Mouse (Mus musculus): ENCODE measurements around the gene Gm20388. TPM values are rescaled to one million over a fixed set of nuclear protein-coding genes. Genes with fewer than 3 reads are reported as not detected.
"Not testable (repeated sequence)": the region's sequence is repeated elsewhere in the genome, so short reads cannot be mapped to it uniquely, and the experiment has no call there.

Gm20388 gene
- polyA plus RNA-seq, 1 experiment from 2014 or later, result not detected

DNA sequence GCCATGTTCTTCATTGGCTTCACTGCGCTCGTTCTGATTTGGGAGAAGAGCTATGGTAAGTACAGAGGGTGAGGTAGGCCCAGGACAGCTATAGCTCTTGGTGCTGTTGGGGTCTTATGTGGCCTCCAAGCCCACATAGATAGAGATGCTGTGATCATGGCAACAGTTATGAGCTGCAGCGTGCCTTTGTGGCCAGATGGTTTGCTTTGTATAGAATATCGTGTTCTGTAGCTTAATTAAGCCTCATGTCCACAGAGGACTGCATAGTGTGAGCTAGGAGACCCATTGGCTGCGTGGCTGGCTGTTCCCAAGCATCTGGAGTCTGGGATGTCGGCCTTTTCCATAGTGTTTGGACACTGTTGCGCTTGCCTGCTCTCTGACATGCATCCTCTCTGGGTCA is 762.7 kb downstream of the Gm20388 start:
- H3K36me3 ChIP-seq, result peaks cover 53% of the 10 kb centered on the region
- ATAC-seq (ENCODE audit: insufficient number of reproducible peaks, insufficient read depth, low FRiP score, low TSS enrichment, low read depth), result no peak

DNA sequence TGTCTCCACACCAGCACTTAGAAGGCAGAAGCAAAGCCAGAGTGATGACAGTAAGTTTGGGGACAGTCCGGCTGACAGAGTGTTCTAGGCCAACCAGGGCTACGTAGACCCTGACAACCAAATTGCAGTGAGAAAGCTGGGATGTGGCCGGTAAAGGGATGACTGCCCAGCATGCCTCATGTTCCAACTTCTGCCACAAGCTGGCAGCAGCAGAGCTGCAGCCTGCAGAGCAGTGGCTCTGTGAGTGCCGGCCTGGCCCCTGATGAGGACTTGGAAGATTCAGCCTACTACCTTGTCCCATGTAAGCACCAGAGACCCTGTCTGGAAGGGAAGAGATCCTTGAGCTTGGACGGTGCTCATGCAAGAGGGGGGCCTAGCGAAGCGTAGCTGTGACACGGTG is 765.1 kb downstream of the Gm20388 start:
- no peak for ATAC-seq (ENCODE audit: insufficient number of reproducible peaks, insufficient read depth, low FRiP score, low TSS enrichment, low read depth)
- no peak overlapping the region for H3K4me2 ChIP-seq
- no peaks in the 10 kb centered on the region for H3K9me3 ChIP-seq
- peaks cover 4% of the 10 kb centered on the region; the same call in 1 of the 2 replicates for H3K4me1 ChIP-seq
- H3K4me3 ChIP-seq, result no peak overlapping the region
- no peak overlapping the region for H3K27ac ChIP-seq
- H3K27me3 ChIP-seq, result no peaks in the 10 kb centered on the region
- H3K9ac ChIP-seq, result no peak overlapping the region
- 75% methylated on average over 8 of the region's 8 CpGs for WGBS
- H3K36me3 ChIP-seq, result peaks cover 43% of the 10 kb centered on the region

More for the DNA sequence above, 762.7 kb downstream of the Gm20388 start:
- H3K4me3 ChIP-seq, result no peak overlapping the region
- no peak overlapping the region for H3K9ac ChIP-seq
- H3K9me3 ChIP-seq, result no peaks in the 10 kb centered on the region
- WGBS, result 93% methylated on average over 7 of the region's 7 CpGs
- no peak overlapping the region for H3K4me2 ChIP-seq
- H3K27ac ChIP-seq, result no peak overlapping the region
- H3K27me3 ChIP-seq, result no peaks in the 10 kb centered on the region
- peaks cover 17% of the 10 kb centered on the region for H3K4me1 ChIP-seq

DNA sequence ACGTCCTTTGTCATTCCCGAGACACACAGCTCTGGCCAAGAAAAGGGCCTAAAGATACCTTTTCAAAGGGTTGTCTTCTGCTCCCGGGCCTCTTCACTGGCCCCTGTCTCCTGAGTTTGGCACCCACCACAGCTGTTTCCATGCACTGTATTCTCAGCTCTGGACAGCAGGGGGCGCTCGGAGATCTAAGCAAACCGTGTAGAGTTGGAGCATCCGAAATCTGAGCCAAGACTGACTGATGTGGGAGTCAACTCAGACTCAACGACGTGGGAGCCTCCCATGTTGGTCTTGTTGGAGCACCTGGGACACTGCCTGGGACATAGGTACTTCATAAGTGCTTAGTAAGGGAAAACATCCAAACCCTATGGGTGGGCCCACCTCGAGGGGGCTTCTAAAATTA is 767.8 kb downstream of the Gm20388 start:
- H3K9me3 ChIP-seq, result no peaks in the 10 kb centered on the region
- H3K4me2 ChIP-seq, result no peak overlapping the region
- H3K36me3 ChIP-seq, result peaks cover 16% of the 10 kb centered on the region
- no peak overlapping the region for H3K27ac ChIP-seq
- H3K27me3 ChIP-seq, result peaks cover 7% of the 10 kb centered on the region; the same call in 1 of the 2 replicates
- H3K9ac ChIP-seq, result no peak overlapping the region
- WGBS, result 14% methylated on average over 10 of the region's 10 CpGs
- H3K4me1 ChIP-seq, result no peaks in the 10 kb centered on the region
- H3K4me3 ChIP-seq, result no peak overlapping the region
- ATAC-seq (ENCODE audit: insufficient number of reproducible peaks, insufficient read depth, low FRiP score, low TSS enrichment, low read depth), result peak; percentile 60; the same call in 1 of the 2 replicates

DNA sequence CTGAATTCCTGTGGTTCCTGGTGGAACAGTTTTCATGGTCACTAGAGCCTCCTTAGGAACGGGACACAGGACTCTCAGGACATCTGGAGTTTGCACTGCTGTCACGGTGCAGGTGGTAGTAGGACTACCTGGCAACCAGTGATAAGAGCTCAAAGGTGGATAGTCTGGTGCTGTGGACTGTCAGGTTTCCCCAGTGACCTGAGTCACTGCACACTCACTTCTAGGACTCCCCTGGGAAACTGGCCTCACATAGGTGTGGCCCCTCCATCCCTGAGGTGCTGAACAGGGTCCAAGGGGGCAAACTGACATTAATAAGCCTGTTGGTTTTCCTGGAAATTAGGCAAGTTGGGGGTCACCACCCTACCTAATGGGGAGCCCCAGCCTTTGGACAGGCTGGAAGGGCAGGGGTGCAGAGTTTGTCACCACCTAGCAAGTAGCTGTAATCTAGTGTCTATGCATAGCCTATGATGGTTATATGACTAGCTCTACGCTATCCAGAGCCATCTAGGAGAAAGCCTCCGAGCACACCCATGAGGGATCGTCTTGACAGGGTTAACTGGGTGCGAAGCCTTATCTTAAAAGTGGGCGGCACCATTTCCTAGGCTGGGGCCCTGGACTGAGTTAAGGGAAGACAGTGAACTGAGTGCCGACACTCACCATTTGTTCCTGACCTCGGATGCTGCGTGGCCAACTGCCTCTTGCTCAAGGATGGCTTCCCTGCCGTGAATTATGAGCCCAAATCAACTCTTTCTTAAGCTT is 769.2 kb downstream of the Gm20388 start:
- Histone ChIP-seq H3K4me2 (no peak overlapping the region), H3K27me3 (peaks cover 7% of the 10 kb centered on the region; the same call in 1 of the 2 replicates), H3K36me3 (0 out of 2 replicates have a peak, but pooled peaks cover 7% of the 10 kb centered on the region), H3K4me1 (peaks cover 7% of the 10 kb centered on the region), H3K9ac (no peak overlapping the region), H3K9me3 (no peaks in the 10 kb centered on the region), H3K27ac (no peak overlapping the region), H3K4me3 (no peak overlapping the region)
- WGBS, result 79% methylated on average over 11 of the region's 11 CpGs
- ATAC-seq (ENCODE audit: insufficient number of reproducible peaks, insufficient read depth, low FRiP score, low TSS enrichment, low read depth), result no peak

DNA sequence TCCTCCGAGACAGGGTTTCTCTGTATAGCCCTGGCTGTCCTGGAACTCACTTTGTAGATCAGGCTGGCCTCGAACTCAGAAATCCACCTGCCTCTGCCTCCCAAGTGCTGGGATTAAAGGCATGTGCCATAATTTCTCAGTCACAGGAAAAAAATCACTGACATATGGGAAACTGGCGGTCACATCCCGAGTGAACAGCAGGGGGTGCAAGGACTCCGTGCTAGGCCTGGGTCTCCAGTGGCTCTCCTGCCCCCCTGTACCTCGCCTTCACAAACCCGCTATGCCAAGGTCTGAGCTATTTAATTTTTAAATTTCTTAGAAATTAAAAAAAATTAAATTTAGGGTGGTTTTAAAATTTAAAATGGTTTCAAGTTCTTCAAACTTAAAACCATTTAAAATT is 769.8 kb downstream of the Gm20388 start:
- H3K27ac ChIP-seq; H3K27me3 ChIP-seq; H3K9me3 ChIP-seq; H3K36me3 ChIP-seq; H3K9ac ChIP-seq; H3K4me3 ChIP-seq; ATAC-seq (ENCODE audit: insufficient number of reproducible peaks, insufficient read depth, low FRiP score, low TSS enrichment, low read depth); H3K4me2 ChIP-seq: not testable (repeated sequence)
- 60% methylated on average over 7 of the region's 7 CpGs for WGBS
- peaks cover 13% of the 10 kb centered on the region for H3K4me1 ChIP-seq

DNA sequence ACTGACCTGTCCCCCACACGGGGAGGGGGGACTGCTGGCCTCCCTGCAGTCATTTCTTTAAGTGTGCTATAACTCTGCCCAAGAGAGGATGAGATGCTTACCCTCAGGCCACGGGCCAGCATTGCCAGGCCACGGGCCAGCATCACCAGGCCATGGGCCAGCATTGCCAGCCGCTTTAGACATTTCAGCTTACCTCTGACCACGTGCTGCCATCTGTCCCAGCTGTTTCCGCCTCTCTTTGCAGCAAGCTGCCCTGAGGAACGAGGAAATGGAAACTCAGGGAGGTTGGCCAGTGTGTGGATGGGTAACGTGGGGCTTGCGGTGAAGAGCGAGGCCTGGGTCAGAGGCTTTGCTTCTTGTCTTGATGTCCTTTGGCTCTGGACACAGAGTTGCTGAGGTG is 770.5 kb downstream of the Gm20388 start:
- Histone ChIP-seq H3K4me3 (no peak overlapping the region), H3K9me3 (no peaks in the 10 kb centered on the region), H3K27me3 (peaks cover 7% of the 10 kb centered on the region; the same call in 1 of the 2 replicates), H3K36me3 (no peaks in the 10 kb centered on the region), H3K9ac (no peak overlapping the region), H3K27ac (no peak overlapping the region), H3K4me2 (no peak overlapping the region), H3K4me1 (peaks cover 18% of the 10 kb centered on the region)
- no peak for ATAC-seq (ENCODE audit: insufficient number of reproducible peaks, insufficient read depth, low FRiP score, low TSS enrichment, low read depth)
- WGBS, result 73% methylated on average over 10 of the region's 10 CpGs

DNA sequence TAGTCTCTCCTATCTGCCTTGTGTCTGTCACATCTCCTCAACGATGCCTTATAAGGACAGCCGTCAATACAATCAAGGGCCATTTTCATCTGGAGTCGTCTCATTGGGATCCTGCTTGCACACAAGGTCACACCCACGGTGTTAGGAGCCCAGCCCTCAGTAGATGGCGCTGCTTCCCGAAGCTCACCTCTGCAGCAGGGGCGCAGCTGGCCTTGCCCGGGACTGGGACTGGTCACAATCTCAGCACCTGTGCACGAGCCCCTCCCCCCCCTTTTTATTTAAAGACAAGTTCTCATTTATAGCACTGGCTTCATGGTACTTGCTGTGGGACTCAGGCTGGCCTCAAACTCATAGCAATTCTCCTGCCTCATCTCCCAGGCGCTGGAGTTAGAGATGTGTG is 773.0 kb downstream of the Gm20388 start:
- Histone ChIP-seq H3K4me3 (no peak overlapping the region), H3K36me3 (no peaks in the 10 kb centered on the region), H3K27ac (no peak overlapping the region), H3K4me1 (peaks cover 30% of the 10 kb centered on the region), H3K4me2 (no peak overlapping the region), H3K27me3 (peaks cover 7% of the 10 kb centered on the region; the same call in 1 of the 2 replicates), H3K9ac (no peak overlapping the region), H3K9me3 (no peaks in the 10 kb centered on the region)
- ATAC-seq (ENCODE audit: insufficient number of reproducible peaks, insufficient read depth, low FRiP score, low TSS enrichment, low read depth), result no peak
- 15% methylated on average over 10 of the region's 10 CpGs for WGBS

DNA sequence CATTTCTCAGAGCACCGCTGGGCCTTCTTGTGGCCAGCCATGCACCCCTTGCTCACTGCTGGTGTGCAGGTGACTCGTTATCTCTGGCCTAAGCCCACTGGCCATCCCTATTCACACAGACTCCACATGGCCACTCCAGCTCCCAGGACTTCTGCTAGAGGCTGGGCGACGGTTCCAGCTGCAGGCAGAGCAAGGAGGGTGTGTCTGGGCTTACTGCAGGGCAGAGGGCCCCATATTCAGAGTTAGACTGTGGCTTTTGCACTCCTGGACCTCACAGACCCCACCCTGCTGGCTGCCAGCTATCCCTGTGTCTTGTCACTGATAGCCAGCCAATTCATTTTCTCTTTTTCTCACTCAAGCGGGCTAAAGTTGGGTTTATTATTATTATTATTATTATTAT is 773.4 kb downstream of the Gm20388 start:
- H3K27me3 ChIP-seq, result peaks cover 7% of the 10 kb centered on the region; the same call in 1 of the 2 replicates
- no peaks in the 10 kb centered on the region for H3K9me3 ChIP-seq
- ATAC-seq (ENCODE audit: insufficient number of reproducible peaks, insufficient read depth, low FRiP score, low TSS enrichment, low read depth), result no peak
- WGBS, result 71% methylated on average over 5 of the region's 5 CpGs
- peaks cover 30% of the 10 kb centered on the region for H3K4me1 ChIP-seq
- H3K36me3 ChIP-seq, result no peaks in the 10 kb centered on the region
- H3K27ac ChIP-seq, result no peak overlapping the region
- no peak overlapping the region for H3K4me3 ChIP-seq
- H3K9ac ChIP-seq, result no peak overlapping the region
- H3K4me2 ChIP-seq, result no peak overlapping the region

DNA sequence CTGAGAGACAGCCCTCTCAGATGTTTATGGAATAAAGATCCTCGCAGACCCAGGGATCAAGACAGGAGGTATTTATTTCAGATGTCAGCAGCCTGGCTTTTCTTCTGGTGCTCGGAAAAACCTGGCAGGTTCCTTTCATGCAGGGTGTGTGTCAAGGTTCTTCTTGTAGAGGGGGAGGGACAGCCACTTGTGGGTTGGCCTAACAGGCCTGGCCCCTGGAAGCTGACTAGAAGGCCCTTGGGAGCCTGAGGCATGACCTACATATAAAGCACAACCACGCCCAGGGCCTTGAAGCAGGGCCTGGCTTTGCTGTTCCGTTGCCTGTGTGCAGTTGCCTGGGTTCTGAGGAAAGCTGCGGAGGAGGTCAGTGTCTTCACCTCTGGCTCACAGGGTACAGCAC is 774.5 kb downstream of the Gm20388 start:
- ATAC-seq (ENCODE audit: insufficient number of reproducible peaks, insufficient read depth, low FRiP score, low TSS enrichment, low read depth), result no peak
- Histone ChIP-seq H3K27me3 (peaks cover 7% of the 10 kb centered on the region; the same call in 1 of the 2 replicates), H3K27ac (peak overlapping the region; percentile 81), H3K4me2 (no peak overlapping the region), H3K4me3 (no peak overlapping the region), H3K9me3 (no peaks in the 10 kb centered on the region), H3K4me1 (peaks cover 30% of the 10 kb centered on the region), H3K36me3 (no peaks in the 10 kb centered on the region), H3K9ac (0 out of 2 replicates have a peak overlapping the region, but pooled peaks have one; percentile 3)
- WGBS, result 39% methylated on average over 5 of the region's 5 CpGs

DNA sequence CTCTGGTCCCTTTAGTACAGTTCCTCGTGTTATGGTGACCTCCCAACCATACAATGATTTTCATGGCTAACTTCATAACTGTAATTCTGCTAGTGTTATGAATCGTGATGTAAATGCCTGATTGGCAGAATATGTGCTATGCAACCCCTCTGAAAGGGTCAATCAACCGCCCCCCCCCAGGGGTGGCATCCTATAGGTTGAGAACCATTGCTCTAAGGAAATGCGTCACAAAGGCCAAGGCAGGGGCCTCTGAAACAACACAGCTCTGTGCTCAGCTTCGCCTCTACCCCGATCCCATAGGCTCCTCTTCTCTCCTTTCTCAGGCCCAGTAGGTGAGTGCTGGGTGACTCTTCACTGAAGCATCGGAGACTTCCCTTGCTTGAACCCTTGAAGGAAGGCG is 775.0 kb downstream of the Gm20388 start:
- H3K27ac ChIP-seq, result peak overlapping the region; percentile 81
- no peaks in the 10 kb centered on the region for H3K9me3 ChIP-seq
- H3K4me3 ChIP-seq, result no peak overlapping the region
- 78% methylated on average over 8 of the region's 8 CpGs for WGBS
- H3K4me1 ChIP-seq, result peaks cover 30% of the 10 kb centered on the region
- peak overlapping the region; percentile 6; the same call in 1 of the 2 replicates for H3K9ac ChIP-seq
- H3K27me3 ChIP-seq, result peaks cover 7% of the 10 kb centered on the region; the same call in 1 of the 2 replicates
- no peaks in the 10 kb centered on the region for H3K36me3 ChIP-seq
- H3K4me2 ChIP-seq, result no peak overlapping the region
- ATAC-seq (ENCODE audit: insufficient number of reproducible peaks, insufficient read depth, low FRiP score, low TSS enrichment, low read depth), result no peak

DNA sequence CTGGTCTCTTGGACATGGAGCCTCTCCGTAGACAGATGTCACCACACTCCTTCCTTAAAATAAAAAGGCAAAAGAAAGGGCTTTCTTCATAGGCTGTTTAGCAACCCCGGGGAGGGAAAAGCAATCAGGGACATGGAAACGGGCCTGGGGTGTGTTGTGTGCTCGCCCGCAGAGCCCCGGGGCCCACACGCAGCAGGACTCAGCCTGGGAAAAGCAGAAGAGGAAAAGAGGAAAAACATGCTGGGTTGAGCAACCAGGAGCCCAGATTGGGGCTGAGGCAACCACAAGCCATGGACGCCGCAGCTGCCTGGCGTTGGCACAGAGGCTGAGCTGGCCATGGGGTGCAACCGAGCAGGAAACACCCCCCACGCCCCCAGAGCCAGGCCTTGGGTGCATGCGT is 775.4 kb downstream of the Gm20388 start:
- H3K4me1 ChIP-seq, result peaks cover 30% of the 10 kb centered on the region
- H3K4me3 ChIP-seq, result no peak overlapping the region
- peak overlapping the region; percentile 81 for H3K27ac ChIP-seq
- no peak for ATAC-seq (ENCODE audit: insufficient number of reproducible peaks, insufficient read depth, low FRiP score, low TSS enrichment, low read depth)
- H3K4me2 ChIP-seq, result no peak overlapping the region
- H3K9ac ChIP-seq, result peak overlapping the region; percentile 6; the same call in 1 of the 2 replicates
- WGBS, result 71% methylated on average over 13 of the region's 13 CpGs
- no peaks in the 10 kb centered on the region for H3K36me3 ChIP-seq
- H3K27me3 ChIP-seq, result peaks cover 7% of the 10 kb centered on the region; the same call in 1 of the 2 replicates
- no peaks in the 10 kb centered on the region for H3K9me3 ChIP-seq

DNA sequence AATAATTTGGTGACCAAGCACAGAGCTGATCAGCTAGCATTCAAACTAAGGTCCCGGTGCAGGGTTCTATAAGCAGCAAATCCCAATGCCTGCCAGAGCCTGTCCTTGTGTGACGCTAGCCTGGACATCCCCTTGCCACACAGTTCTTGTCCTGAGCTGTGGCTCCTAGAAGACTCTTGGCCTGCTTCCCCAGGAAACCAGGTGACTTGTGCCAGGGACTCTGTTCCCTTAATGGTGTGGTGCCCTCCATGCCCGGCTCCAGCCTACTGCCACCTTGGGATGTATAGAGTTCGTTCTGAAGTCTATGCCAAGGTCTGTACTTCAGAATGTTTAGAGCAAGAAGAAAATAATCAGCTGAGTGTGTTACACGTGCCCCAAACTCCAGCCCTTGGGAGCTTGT is 775.9 kb downstream of the Gm20388 start:
- H3K36me3 ChIP-seq, result no peaks in the 10 kb centered on the region
- ATAC-seq (ENCODE audit: insufficient number of reproducible peaks, insufficient read depth, low FRiP score, low TSS enrichment, low read depth), result no peak
- no peaks in the 10 kb centered on the region for H3K9me3 ChIP-seq
- H3K4me2 ChIP-seq, result no peak overlapping the region
- H3K27ac ChIP-seq, result no peak overlapping the region
- no peak overlapping the region for H3K4me3 ChIP-seq
- peaks cover 30% of the 10 kb centered on the region for H3K4me1 ChIP-seq
- peaks cover 7% of the 10 kb centered on the region; the same call in 1 of the 2 replicates for H3K27me3 ChIP-seq
- no peak overlapping the region; the same call in 1 of the 2 replicates for H3K9ac ChIP-seq
- 73% methylated on average over 5 of the region's 5 CpGs for WGBS
